Mouse (Mus musculus): ENCODE measurements at regions not wholly inside any gene's neighbourhood (a gene's known extent, or its start where the extent isn't known, plus 50 kb on each side); places are given as distances from the start of the nearest gene placed in this dataset.

- WGBS = 88% methylated on average over 2 of the region's 2 CpGs
- H3K27me3 ChIP-seq (ENCODE audit: insufficient read depth, poor library complexity, severe bottlenecking) = no peaks in the 10 kb centered on the region
Measured at GRCm38 (mm10) chr13:119247101-119247500, 181.3 kb upstream of the Paip1 start.

DNA sequence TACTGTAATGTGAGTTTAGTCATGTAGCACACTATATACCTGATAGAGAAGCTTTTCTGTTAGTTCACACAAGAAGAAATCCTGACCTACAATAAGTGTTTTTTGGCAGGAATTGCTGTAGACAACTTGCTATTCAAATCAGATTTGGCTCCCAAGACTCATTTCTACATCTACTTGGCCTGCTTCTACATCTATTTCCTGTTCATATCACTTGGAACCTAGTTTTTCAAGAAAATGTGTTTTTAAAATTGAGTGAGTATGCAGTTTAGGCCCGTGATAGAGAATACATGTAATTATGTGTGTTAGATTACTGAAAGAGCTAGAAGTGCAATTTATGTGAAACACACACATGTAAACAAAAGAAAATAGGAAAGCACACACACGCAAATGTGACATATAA is 176.4 kb upstream of the Paip1 start:
- Histone ChIP-seq H3K27me3 (ENCODE audit: insufficient read depth, poor library complexity, severe bottlenecking) (no peaks in the 10 kb centered on the region), H3K36me3 (no peaks in the 10 kb centered on the region), H3K4me3 (no peak overlapping the region), H3K9me3 (no peaks in the 10 kb centered on the region), H3K4me1 (replicated peaks) (no peaks in the 10 kb centered on the region), H3K27ac (no peak overlapping the region)
- 89% methylated on average over 2 of the region's 2 CpGs for WGBS
- no peak for DNase-seq (ENCODE audit: low spot score)

More at GRCm38 (mm10) chr13:119247101-119247500, 181.3 kb upstream of the Paip1 start:
- Histone ChIP-seq H3K9me3 (no peaks in the 10 kb centered on the region), H3K27ac (no peak overlapping the region), H3K4me1 (replicated peaks) (no peaks in the 10 kb centered on the region), H3K36me3 (no peaks in the 10 kb centered on the region), H3K4me3 (no peak overlapping the region)
- DNase-seq (ENCODE audit: low spot score) = no peak

GRCm38 (mm10) chr13:119256350-119256749 is 172.1 kb upstream of the Paip1 start:
- H3K4me3 ChIP-seq = no peak overlapping the region
- H3K27ac ChIP-seq = no peak overlapping the region
- H3K36me3 ChIP-seq = no peaks in the 10 kb centered on the region
- H3K9me3 ChIP-seq = no peaks in the 10 kb centered on the region
- H3K27me3 ChIP-seq (ENCODE audit: insufficient read depth, poor library complexity, severe bottlenecking) = no peaks in the 10 kb centered on the region
- WGBS = 75% methylated on average over 6 of the region's 6 CpGs
- no peak for DNase-seq (ENCODE audit: low spot score)
- no peaks in the 10 kb centered on the region for H3K4me1 ChIP-seq (replicated peaks)

DNA sequence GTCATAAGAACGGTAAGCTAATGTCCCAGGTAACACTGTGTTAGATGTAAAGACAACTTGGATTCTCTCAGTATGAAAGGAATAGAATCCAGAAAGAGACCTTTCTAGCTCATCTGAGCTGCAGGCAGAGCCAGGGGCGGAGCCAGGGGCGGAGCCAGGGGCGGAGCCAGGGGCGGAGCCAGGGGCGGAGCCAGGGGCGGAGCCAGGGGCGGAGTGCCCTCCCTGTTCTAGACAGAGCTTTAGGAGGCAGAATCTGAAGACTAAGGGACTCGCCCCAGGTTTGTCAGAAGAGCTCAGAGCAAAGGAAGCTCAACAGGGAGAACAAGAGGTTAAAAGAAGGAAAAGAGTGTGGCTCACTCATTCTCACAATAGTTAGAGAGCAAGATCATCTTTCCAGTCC is 169.9 kb upstream of the Paip1 start:
- H3K9me3 ChIP-seq = no peaks in the 10 kb centered on the region
- H3K27ac ChIP-seq = no peak overlapping the region
- H3K36me3 ChIP-seq = no peaks in the 10 kb centered on the region
- 65% methylated on average over 9 of the region's 9 CpGs for WGBS
- no peaks in the 10 kb centered on the region for H3K27me3 ChIP-seq (ENCODE audit: insufficient read depth, poor library complexity, severe bottlenecking)
- no peak overlapping the region for H3K4me3 ChIP-seq
- no peaks in the 10 kb centered on the region for H3K4me1 ChIP-seq (replicated peaks)
- no peak for DNase-seq (ENCODE audit: low spot score)

DNA sequence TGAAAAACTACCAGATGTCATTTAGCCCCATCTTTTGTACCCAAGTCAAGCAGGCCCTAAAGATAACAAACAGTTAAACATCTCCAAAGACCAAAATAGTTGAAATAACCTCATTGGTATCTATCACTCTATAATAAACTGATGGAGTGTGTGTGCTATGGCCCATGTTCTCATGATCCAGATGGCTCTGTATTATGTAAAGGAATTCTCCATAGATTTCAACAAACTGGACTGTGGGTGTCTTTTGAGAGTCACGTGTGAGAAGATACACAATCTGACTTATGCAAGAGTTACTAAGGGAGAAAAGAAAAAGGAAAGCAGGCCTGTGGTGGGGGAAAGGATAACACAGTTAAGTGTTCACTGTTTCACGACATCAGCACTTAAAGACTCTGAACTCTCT is 164.8 kb upstream of the Paip1 start:
- Histone ChIP-seq H3K36me3 (no peaks in the 10 kb centered on the region), H3K27me3 (ENCODE audit: insufficient read depth, poor library complexity, severe bottlenecking) (no peaks in the 10 kb centered on the region), H3K27ac (no peak overlapping the region), H3K4me1 (replicated peaks) (no peaks in the 10 kb centered on the region), H3K4me3 (no peak overlapping the region), H3K9me3 (no peaks in the 10 kb centered on the region)
- DNase-seq (ENCODE audit: low spot score) = no peak
- WGBS = 80% methylated on average over 2 of the region's 2 CpGs

DNA sequence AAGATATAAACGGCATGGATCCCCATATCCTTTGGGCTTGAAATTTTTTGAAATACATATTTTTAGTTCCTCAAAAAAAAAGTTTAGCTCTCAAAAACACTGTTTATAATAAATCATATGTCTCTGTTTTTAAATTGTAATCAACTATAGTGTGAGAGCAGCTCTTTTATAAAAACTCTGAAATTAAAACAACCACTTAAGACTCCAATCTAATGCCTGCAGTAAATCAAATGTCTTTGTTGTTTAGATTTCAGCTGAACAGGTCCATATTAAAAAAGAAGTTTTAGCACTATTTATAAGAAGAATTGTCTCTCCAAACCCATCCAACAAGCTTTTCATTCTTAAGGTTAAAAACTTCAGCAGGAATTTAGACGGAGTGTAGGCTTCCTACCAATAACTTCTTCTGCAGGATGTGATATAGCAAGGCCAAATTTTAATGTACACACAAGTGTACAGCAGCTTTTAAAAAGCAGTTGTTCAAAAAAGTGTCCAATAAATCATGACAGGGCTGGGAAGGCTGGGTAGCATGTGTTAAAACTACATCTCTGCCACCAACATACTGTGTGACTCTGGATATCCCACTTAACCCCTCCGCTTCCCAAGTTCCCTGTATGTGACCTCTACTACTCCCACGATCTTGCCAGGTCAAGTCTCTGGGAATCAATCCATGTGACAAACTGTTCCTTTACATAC is 160.6 kb upstream of the Paip1 start:
- 87% methylated on average over 4 of the region's 4 CpGs for WGBS
- H3K4me1 ChIP-seq (replicated peaks) = no peaks in the 10 kb centered on the region
- no peak overlapping the region for H3K4me3 ChIP-seq
- no peak for DNase-seq (ENCODE audit: low spot score)
- no peaks in the 10 kb centered on the region for H3K27me3 ChIP-seq (ENCODE audit: insufficient read depth, poor library complexity, severe bottlenecking)
- no peak overlapping the region for H3K27ac ChIP-seq
- H3K9me3 ChIP-seq = no peaks in the 10 kb centered on the region
- H3K36me3 ChIP-seq = no peaks in the 10 kb centered on the region

DNA sequence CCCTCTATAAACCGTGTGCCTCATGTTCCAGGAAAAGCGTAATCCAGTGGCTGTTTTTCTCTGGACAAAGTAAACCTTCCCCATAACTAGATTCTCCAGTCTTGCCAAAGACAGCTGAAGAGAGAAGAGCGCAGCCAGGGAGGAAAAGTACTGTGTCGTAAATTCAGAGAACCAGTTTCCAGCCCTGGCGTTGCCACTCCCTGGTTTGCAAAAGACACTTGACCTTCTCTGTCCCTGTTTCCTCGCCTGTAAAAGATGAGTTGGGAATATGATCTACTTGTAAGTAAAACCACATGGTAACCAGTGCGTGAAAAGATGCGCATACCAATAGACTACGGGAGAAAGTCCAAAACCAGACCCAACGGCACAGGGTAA is 160.1 kb upstream of the Paip1 start:
- Histone ChIP-seq H3K36me3 (no peaks in the 10 kb centered on the region), H3K9me3 (no peaks in the 10 kb centered on the region), H3K27me3 (ENCODE audit: insufficient read depth, poor library complexity, severe bottlenecking) (no peaks in the 10 kb centered on the region), H3K4me1 (replicated peaks) (no peaks in the 10 kb centered on the region), H3K27ac (no peak overlapping the region), H3K4me3 (no peak overlapping the region)
- DNase-seq (ENCODE audit: low spot score) = no peak
- WGBS = 87% methylated on average over 10 of the region's 10 CpGs

GRCm38 (mm10) chr13:119275500-119275899 is 152.9 kb upstream of the Paip1 start:
- WGBS = 93% methylated on average over 4 of the region's 4 CpGs
- no peaks in the 10 kb centered on the region for H3K4me1 ChIP-seq (replicated peaks)
- DNase-seq (ENCODE audit: low spot score) = no peak
- no peaks in the 10 kb centered on the region for H3K9me3 ChIP-seq
- no peaks in the 10 kb centered on the region for H3K36me3 ChIP-seq
- no peak overlapping the region for H3K27ac ChIP-seq
- H3K27me3 ChIP-seq (ENCODE audit: insufficient read depth, poor library complexity, severe bottlenecking) = no peaks in the 10 kb centered on the region
- no peak overlapping the region for H3K4me3 ChIP-seq

DNA sequence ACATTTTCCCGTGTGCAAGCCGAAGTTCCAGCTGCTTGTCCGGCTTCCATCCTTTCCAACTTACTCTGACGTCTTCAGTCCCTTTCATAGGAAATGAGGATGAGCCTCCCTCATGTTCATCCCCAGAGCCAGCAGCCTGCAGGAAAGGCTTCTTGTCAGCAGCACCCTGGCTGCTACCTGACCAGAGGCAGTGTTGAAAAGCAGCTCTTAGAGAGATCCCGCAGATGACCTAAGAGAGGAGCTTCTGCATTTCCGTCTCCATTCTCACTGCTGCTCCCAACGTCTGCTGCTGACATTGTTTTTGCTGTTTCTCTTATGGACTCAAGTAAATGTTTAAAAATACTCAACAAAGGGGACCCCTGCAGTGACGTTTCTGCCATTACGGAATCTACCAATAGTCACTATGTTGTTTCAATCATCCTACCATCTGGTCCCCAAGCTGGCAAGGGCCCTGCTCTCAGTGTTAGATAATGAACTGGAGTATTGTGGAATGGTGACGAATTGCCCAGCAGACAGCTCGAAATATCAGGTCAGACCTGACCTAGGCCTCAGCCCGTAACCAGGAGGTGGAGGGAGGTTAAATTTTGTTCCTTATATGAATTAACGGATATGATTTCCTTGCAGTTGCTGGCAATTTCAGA is 151.0 kb upstream of the Paip1 start:
- no peaks in the 10 kb centered on the region for H3K4me1 ChIP-seq (replicated peaks)
- no peaks in the 10 kb centered on the region for H3K36me3 ChIP-seq
- 69% methylated on average over 13 of the region's 13 CpGs for WGBS
- DNase-seq (ENCODE audit: low spot score) = no peak
- H3K4me3 ChIP-seq = no peak overlapping the region
- no peak overlapping the region for H3K27ac ChIP-seq
- H3K9me3 ChIP-seq = no peaks in the 10 kb centered on the region
- H3K27me3 ChIP-seq (ENCODE audit: insufficient read depth, poor library complexity, severe bottlenecking) = no peaks in the 10 kb centered on the region

DNA sequence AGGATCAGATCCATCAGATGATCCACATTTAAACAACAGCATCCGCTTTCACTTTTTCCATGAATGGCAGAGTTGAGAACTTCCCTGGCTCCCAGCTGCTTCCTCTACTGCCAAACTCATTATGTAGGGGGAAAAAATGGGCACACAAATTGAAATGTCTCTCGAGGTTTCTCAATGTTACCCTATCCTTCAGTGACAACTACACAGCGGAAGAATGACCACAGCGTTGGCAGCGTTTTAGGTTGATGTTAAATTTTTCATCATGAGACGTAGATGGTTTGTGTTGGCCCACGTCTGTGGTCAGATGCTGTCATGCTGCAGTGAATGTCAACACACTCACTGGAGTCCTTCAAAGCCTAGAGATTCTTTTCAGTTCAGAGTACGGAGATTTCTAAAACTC is 149.0 kb upstream of the Paip1 start:
- WGBS = 92% methylated on average over 8 of the region's 8 CpGs
- Histone ChIP-seq H3K27me3 (ENCODE audit: insufficient read depth, poor library complexity, severe bottlenecking) (no peaks in the 10 kb centered on the region), H3K27ac (no peak overlapping the region), H3K4me3 (no peak overlapping the region), H3K36me3 (no peaks in the 10 kb centered on the region), H3K4me1 (replicated peaks) (no peaks in the 10 kb centered on the region), H3K9me3 (no peaks in the 10 kb centered on the region)
- no peak for DNase-seq (ENCODE audit: low spot score)

GRCm38 (mm10) chr13:119280622-119281021 is 147.8 kb upstream of the Paip1 start:
- DNase-seq (ENCODE audit: low spot score) = no peak
- no peaks in the 10 kb centered on the region for H3K27me3 ChIP-seq (ENCODE audit: insufficient read depth, poor library complexity, severe bottlenecking)
- no peaks in the 10 kb centered on the region for H3K36me3 ChIP-seq
- H3K4me1 ChIP-seq (replicated peaks) = no peaks in the 10 kb centered on the region
- H3K4me3 ChIP-seq = no peak overlapping the region
- no peak overlapping the region for H3K27ac ChIP-seq
- 79% methylated on average over 5 of the region's 5 CpGs for WGBS
- no peaks in the 10 kb centered on the region for H3K9me3 ChIP-seq

DNA sequence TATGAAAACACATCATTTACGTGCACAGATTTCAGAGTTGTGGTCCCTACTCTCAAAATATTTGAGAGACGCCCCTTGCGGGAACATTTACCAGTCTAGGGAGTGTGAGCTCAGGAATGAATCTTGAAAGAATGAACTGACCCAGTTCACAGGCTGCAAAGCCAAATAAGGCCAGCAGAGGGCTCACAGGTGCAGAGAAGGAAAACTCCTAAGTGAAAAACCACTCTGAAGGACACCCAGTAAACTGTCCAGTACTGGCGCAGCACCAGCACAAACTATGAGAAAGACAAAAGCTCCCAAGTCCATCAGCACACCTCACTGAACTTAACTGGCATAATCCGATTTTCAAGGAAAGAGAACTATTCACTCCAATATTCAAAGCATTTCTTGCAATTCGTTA is 145.0 kb upstream of the Paip1 start:
- H3K36me3 ChIP-seq = no peaks in the 10 kb centered on the region
- H3K27ac ChIP-seq = no peak overlapping the region
- 58% methylated on average over 6 of the region's 6 CpGs for WGBS
- no peak overlapping the region for H3K4me3 ChIP-seq
- no peaks in the 10 kb centered on the region for H3K27me3 ChIP-seq (ENCODE audit: insufficient read depth, poor library complexity, severe bottlenecking)
- peak; percentile 65 for DNase-seq (ENCODE audit: low spot score)
- no peaks in the 10 kb centered on the region for H3K9me3 ChIP-seq
- no peaks in the 10 kb centered on the region for H3K4me1 ChIP-seq (replicated peaks)

DNA sequence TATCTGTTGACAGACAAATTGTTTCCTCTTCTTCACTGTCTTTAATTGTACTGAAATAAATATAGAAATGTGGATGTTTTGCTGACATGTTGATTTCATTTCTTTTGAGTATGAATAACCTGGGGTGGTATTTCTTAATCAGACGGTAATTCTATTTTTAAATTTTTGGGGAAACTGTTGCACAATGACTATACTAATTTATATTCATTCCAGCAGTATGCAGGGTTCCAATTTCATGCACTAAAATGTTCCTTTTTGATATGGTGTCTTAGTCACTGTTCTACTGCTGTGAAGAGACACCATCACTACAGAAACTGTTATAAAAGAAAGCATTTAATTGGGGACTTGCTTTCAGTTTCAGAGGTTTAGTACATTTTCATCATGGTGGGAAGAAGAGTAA is 119.2 kb upstream of the Paip1 start:
- 84% methylated on average over 1 of the region's 1 CpGs for WGBS
- no peaks in the 10 kb centered on the region for H3K27me3 ChIP-seq (ENCODE audit: insufficient read depth, poor library complexity, severe bottlenecking)

DNA sequence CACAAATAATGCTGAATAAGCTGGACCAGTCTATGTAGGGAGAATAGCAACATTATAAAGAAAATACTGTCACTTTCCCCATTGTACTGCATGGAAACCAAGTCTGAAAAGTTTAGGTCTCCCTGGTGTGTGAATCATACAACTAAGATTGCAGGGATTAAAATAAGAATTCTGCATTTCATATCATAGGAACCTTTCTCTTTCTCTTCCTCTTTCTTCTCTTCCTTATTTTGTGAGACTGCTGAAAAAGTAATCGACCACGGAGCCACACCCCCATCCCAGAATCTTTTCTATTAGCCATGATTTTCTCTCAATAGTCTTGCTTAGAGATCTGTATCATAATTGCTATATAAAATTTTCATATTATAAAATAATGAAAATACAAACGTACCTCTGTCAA is 118.4 kb upstream of the Paip1 start:
- H3K9me3 ChIP-seq = no peaks in the 10 kb centered on the region
- no peaks in the 10 kb centered on the region for H3K27me3 ChIP-seq (ENCODE audit: insufficient read depth, poor library complexity, severe bottlenecking)
- 87% methylated on average over 3 of the region's 3 CpGs for WGBS
- H3K4me1 ChIP-seq (replicated peaks) = no peaks in the 10 kb centered on the region
- no peaks in the 10 kb centered on the region for H3K36me3 ChIP-seq
- no peak for DNase-seq (ENCODE audit: low spot score)
- no peak overlapping the region for H3K27ac ChIP-seq
- H3K4me3 ChIP-seq = no peak overlapping the region

More for the DNA sequence above, 119.2 kb upstream of the Paip1 start:
- H3K9me3 ChIP-seq = no peaks in the 10 kb centered on the region
- no peak overlapping the region for H3K27ac ChIP-seq
- no peak for DNase-seq (ENCODE audit: low spot score)
- H3K36me3 ChIP-seq = no peaks in the 10 kb centered on the region
- H3K4me3 ChIP-seq = no peak overlapping the region
- no peaks in the 10 kb centered on the region for H3K4me1 ChIP-seq (replicated peaks)

All from hindbrain, embryonic 10.5 days (tissue).